Mouse (Mus musculus) cerebral cortex, adult 2 months (tissue): ENCODE measurements around the gene Polr3k.

Experiments used
- WGBS: fragments of 180-500 bp; shearing (Covaris S2); methylation state at CpG from one replicate; pipeline ENCODE4 v1.1.7; 2018; 5-methylcytosine and 5-hydroxymethylcytosine counted together

Gene Polr3k

DNA sequence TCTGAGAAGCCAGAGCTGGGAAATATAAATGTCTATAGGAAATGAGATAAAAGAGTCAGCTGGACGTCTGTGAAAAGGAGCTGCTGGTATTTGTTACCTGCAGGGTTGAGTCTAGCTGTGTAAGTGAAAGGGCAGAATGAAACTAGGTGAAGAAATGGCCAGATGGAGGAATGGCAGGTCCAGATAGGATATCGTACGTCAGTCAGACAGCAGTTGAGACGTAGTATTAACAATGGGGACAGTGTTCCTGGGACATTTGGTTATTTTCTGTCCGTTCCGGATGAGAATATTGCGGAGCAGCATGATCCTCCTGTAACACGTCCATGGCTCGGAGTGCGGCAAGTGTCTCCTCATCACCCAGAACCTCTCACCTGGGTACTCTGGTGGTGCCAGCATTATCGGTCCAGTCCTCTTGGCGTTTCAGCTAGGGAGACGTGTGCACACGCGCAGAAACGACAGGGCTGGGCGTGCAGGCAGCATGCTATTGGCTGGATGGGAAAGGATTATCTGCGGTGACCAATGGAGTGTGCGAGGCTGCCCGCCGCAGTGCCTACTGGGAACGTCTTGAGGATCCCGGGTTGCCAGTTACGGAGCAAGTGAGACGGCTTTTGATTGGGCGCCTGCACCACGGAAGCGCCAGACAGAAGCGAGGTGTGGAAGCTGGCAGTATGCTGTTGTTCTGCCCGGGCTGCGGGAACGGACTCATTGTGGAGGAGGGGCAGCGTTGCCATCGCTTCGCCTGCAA, at the start of gene Polr3k:
TSS of gene Polr3k (plus strand) at position 547 of the 745 bp plus-strand sequence.
- under 1% methylated on average over 35 of the region's 35 CpGs for WGBS

DNA sequence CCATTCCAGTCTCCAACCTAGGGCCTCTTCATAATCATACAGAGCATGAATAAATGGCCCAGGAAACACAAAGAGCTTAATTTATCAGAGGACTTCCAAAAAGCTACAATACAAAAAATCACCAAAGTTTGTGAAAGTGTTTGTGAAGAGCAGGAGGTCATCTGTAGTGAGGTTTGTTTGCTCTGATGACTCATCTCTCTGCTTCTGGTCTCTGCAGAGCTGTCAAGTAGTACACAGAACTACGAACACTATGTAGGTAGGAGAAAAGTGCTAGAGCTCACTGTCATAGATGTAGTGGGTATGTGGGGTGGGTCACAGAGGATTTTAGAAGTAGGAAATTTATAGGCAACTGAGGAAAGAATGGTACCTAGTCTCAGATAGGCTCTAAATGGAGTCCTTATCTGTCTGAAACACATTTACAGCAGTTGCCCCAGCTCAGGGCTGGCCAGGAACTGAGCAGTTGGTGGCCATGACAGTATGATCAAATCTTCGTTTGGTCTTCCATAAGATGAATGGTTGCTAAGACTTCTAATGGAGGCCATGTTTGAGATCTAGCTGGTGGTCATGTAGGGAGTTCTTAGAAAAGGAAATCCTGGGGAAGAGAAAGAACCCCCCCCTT, 35.0 kb upstream of the Polr3k start:
- WGBS = 77% methylated on average over 2 of the region's 2 CpGs

DNA sequence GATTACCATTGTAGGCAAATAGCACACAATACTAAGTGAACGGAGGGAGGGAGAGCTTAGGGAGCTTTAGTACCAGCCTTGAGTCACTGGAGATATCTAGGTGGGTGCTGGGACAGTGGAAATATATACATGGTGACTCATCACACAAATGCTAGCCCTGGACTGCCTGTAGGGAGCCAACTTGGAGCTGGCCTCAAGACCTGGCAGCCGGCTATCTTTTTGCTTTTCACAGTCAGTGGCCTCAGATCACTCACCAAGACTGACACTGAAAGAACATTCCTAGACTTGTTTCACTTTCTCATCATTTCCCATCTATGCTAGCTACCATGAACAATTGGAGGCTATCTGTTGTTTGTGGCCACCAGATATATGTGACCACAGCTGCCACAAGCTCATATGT, 31.4 kb upstream of the Polr3k start:
- 66% methylated on average over 2 of the region's 2 CpGs for whole genome bisulfite sequencing

DNA sequence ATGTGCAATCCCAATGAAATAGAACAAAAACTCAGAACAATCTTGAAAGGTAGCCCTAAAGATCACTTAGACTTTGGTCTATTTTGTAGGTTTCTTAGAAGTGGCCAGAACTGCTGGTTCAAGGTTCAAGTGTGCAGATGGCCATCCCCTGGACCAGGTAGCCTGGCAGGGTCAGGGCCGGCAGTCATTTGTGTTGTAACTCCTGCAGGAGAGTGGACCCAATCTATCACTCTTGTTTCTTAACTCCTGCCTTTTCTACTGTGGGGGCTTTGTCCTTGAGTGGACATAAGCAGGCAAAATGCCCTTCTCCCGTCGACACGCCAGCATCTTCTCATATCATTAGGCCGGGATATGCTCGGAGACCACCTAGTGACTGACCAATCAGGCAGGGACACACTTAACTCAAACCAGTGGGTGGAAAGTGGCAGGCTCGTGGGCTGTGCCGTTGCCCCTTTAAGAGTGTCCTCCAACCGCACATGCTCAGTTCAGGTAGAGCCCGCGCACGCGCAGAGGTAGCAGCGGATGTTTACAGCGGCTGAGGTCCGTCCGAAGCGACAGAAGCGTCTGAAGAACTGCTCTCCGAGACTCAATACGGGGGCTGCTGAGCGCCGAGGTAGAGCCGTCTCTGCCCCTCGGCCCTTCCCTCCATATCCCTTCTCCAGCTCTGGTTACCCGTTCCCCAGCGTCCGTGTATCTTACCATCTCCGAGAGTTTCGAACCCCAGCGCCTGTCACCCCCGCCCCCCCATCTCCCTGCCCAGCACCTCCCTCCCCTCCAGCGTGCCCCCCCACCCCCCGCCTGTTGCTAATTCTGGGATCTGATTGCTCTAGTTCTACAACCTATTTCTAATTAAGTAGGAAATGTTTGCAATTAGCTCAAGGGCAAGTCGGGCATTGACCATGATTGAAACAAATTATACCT, 26.5 kb upstream of the Polr3k start, which contains the start of gene Pcmtd2:
TSS of gene Pcmtd2 (plus strand) at position 483 of the 921 bp plus-strand sequence.
- under 1% methylated on average over 34 of the region's 35 CpGs for WGBS

DNA sequence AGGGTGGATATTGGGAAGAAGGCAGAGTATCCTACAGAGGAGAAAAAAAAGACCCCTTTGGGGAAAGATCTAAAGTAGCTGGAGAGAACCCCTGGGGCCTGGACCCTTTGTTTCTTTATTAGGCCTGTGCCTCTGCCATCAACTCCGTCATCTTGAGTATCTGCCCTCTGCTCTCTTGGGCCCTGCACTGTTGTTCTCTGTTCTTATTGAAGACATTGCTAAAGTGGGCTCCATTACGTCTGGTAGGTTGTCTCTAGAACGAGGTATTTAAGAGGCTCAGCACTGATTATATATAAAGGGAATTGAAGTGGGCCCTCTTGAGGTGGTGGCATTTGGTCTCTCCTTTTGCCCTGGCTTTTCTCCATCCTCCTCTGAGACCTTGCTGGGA, 25.9 kb upstream of the Polr3k start:
- 0% methylated on average over 3 of the region's 3 CpGs for WGBS

DNA sequence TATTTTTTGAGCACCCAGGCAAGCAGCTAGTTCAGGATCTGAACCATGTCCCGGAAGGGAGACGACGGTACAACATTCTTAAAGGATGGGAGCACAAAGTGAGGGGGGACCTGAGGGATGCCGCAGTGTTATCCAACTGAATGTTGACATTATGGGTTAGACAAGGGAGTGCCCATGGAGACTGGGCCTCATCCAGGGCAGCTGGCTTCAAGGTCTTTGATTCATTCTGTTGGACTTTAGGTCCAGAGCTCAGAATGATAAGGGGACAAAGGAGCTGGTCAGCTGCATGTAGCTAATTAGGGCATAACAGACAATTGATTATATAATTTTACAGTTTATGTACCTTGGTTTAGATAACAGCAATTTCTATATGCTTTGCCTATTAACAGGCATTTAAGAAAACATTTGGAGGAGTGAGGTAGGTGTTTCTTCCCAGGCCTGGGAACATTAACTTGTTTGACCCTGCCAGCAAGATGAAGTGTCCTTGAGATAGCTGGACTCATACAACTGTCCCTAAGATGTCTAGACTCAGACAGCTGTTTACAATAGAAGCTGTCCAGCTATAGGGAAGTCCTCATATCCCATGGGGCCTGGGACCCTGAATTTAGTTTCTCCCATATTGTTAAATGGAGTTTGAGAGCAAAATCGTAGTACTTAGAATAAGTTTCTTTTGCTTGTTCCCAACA, 18.3 kb upstream of the Polr3k start:
- WGBS = 75% methylated on average over 5 of the region's 5 CpGs

DNA sequence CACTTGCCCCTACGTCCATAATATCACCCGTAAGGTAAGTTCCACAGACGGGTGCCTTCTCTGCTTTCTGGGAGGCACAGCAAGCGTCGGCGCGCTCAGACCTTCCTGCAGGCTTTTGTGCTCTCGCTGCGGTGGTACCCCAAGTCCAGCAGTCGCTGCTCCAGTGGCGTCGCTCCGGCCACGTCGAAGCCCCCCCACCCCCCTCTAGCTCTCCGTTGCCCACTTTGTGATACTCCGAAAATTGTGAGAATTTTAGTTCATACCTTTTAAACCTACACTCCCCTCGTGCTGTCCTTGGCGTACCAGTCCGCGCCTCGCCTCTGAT, 361 bp downstream of the Polr3k start:
- WGBS = under 1% methylated on average over 22 of the region's 22 CpGs

DNA sequence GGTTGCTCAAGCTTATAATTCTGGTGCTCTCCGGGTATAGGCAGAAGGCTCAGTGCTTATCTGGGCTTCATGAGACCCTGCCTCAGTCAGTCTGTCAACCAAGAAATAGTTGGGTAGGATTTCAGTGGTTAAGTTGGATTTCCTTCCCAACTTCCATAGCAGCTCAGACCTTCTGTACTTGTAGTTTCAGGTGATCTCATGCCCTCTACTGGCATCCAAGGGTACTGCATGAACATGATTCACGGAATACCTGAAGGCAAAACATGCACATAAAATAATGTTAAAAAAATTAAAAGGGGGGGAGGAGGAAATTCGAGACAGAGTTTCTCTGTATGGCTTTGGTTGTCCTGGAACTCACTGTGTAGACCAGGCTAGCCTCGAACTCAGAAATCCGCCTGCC, 2.8 kb downstream of the Polr3k start:
- WGBS = 49% methylated on average over 5 of the region's 5 CpGs

DNA sequence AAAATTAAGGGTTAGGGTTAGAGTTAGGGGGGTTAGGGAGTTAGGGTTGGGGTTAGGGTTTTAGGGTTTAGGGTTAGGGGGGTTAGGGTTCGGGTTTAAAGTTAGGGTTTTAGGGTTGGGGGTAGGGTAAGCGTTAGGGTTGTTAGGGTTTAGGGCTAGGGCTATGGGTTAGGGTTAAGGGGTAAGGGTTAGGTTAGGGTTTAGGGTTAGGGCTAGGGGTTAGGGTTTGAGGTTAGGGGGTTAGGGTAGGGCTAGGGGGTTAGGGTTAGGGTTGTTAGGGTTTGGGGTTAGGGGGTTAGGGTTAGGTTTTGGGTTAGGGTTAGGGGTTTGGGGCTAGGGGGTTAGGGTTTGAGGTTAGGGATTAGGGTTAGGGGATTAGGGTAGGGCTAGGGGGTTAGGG, 6.9 kb downstream of the Polr3k start:
- 93% methylated on average over 2 of the region's 2 CpGs for WGBS

DNA sequence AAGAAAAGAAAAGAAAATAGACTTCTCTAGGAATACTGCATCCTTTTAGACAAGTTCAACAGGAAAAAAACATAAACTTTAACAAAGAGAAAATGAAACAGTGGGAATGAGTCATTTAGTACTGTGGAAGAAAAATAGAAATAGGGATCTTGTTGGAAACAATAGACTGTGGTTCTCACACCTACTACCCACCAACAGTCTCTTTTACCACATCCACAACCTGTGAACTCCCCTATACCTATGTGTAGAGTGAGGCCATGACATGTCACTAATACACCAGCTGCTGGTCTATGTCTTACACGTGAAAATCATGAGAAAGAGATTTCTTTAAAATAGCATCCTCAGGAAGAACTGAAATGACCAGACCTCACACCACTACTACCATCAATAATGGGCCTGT, 14.8 kb downstream of the Polr3k start:
- WGBS = 61% methylated on average over 1 of the region's 1 CpGs

DNA sequence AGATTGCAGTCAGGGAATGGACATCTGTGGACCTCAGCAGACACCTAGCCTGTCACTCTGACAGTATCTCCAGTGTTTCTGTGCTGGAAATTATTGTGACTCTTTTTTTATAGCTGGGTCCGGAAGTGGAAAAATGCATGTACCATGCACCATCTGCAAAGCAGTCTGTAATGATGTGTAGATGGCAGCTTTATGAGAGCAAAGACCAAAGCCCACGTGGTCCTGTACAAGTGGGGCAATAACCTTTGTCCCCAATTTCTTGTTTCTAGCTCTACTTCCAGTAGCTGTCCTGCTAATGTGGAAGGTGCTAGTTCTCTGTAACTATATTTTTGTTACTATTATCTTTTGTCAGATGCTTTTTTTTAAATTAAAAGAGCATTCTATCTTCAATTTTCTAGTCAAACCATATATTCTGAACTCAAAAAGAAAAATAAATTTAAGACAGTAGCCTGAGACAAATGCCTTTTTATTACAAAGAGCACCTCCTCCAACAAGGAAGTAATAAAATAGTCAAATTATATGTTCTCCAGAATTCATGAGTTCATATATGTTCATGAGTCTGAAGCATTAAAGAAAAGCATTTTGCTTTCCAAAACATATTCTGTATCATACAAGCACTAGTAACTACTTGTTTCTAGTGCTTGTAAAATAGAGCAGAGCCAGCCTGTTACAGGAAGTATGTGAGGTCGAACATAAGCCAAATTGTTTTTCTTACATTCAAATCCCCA, 19.0 kb downstream of the Polr3k start:
- 78% methylated on average over 3 of the region's 3 CpGs for WGBS

DNA sequence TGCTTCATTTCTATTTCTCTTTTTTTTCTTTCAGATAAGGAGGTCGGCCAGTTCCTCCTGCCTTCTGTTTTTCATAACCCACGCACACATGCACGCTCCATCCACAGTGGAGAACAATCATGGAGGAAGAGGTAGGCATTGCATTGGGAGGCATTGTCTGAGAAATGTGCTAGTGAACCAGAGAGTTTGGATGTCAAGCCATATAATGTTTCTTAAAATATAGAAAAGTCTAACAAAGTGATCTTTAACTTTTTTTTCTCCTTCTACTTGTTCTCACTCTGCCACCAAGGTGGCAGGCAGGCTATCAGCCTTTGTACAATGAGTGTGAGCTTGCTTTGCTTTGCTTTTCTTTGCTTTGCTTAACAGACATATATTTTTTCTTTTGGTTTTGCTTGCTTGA, 53.7 kb downstream of the Polr3k start:
- WGBS = 46% methylated on average over 3 of the region's 3 CpGs

DNA sequence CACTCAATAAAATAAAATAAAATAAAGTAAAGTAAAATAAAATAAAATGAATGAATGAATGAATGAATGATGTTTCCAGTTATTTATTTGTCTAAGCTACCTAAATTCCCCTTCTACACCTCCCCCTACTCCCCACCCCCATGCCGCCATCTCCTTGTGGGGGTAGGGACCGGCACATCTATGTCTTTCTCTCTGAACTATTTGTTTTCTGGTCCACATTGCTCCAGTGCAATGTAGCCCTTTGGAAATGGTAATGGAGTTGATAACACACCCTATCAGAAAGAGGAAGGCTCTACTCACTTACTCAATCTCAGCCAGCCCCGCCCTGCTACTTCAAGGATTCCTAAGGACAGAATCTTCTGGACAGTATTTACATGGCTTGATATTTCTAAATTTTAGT, 54.4 kb downstream of the Polr3k start:
- 52% methylated on average over 3 of the region's 3 CpGs for WGBS
